Mouse (Mus musculus) kidney, embryonic 14.5 days (tissue): ENCODE measurements around the gene Ost4. TPM values are rescaled to one million over a fixed set of nuclear protein-coding genes. Genes with fewer than 3 reads are reported as not detected.

Experiments
- ATAC-seq: fragments of 200-750 bp; cut with Nextera tagmentation; 2 replicates; pipeline ENCODE4 v1.8.0; 2017; ENCODE audit warnings: moderate number of reproducible peaks, mild to moderate bottlenecking, moderate TSS enrichment, moderate library complexity; ENCODE audit not compliant: low FRiP score, low TSS enrichment
- H3K27ac ChIP-seq: fragments of 300-500 bp; sonication (generic); 2 replicates; pipeline ENCODE4 v1.5.1; 2014; ENCODE audit warnings: low read depth, mild to moderate bottlenecking, low read length, moderate library complexity, mixed read lengths
- H3K27me3 ChIP-seq: fragments of 300-500 bp; sonication (generic); 2 replicates; pipeline ENCODE4 v1.6.1; 2014; ENCODE audit warnings: mild to moderate bottlenecking, low read length; ENCODE audit not compliant: control insufficient read depth, insufficient read depth
- H3K36me3 ChIP-seq: fragments of 300-500 bp; sonication (generic); 2 replicates; pipeline ENCODE4 v1.6.1; 2014; ENCODE audit warnings: low read length, mixed read lengths; ENCODE audit not compliant: control insufficient read depth, insufficient read depth
- H3K4me1 ChIP-seq: fragments of 300-500 bp; sonication (generic); 2 replicates; pipeline ENCODE4 v1.6.1; 2014; ENCODE audit warnings: low read length, mixed read lengths; ENCODE audit not compliant: control insufficient read depth, insufficient read depth
- H3K4me2 ChIP-seq: fragments of 300-500 bp; sonication (generic); replicated peaks from 2 replicates; pipeline ENCODE4 v1.6.1; 2014; ENCODE audit warnings: low read depth, mild to moderate bottlenecking, low read length
- H3K4me3 ChIP-seq: fragments of 300-500 bp; sonication (generic); 2 replicates; pipeline ENCODE4 v1.5.1; 2014; ENCODE audit warnings: mild to moderate bottlenecking, low read length
- H3K9ac ChIP-seq: fragments of 300-500 bp; sonication (generic); 2 replicates; pipeline ENCODE4 v1.6.1; 2014; ENCODE audit warnings: low read depth, mild to moderate bottlenecking, low read length, moderate library complexity
- H3K9me3 ChIP-seq: fragments of 300-500 bp; sonication (generic); 2 replicates; pipeline ENCODE4 v1.6.1; 2016; ENCODE audit warnings: low read length; ENCODE audit not compliant: control insufficient read depth
- WGBS: fragments of 180-500 bp; shearing (Covaris S2); extraction: QIAGEN DNeasy Blood & Tissue Kit; methylation state at CpG from one replicate; pipeline ENCODE4 v1.1.7; 2014; 5-methylcytosine and 5-hydroxymethylcytosine counted together
- polyA plus RNA-seq: library from polyadenylated mRNA; unstranded; fragments of >200 nt; fragmentation: Nextera tagmentation; extraction: Ambion mirVana; gene quantifications from 2 replicates; pipeline ENCODE4 v1.2.1, GENCODE M21; 2014

Gene Ost4
- polyA plus RNA-seq, 1 experiment from 2014 or later: 500 TPM

- Histone ChIP-seq H3K9me3 (peaks cover 3% of the 10 kb centered on the region; the same call in 1 of the 2 replicates), H3K27ac (no peak overlapping the region), H3K4me3 (no peak overlapping the region), H3K4me1 (no peaks in the 10 kb centered on the region), H3K9ac (no peak overlapping the region), H3K4me2 (no peak overlapping the region), H3K36me3 (no peaks in the 10 kb centered on the region), H3K27me3 (no peaks in the 10 kb centered on the region)
- 45% methylated on average over 15 of the region's 15 CpGs for WGBS
- ATAC-seq: no peak
Measured at GRCm38 (mm10) chr5:30864322-30864721, 43.3 kb downstream of the Ost4 start.

GRCm38 (mm10) chr5:30863852-30864251, 43.7 kb downstream of the Ost4 start:
- peaks cover 3% of the 10 kb centered on the region; the same call in 1 of the 2 replicates for H3K9me3 ChIP-seq
- H3K9ac ChIP-seq: no peak overlapping the region
- H3K27me3 ChIP-seq: no peaks in the 10 kb centered on the region
- H3K4me2 ChIP-seq: no peak overlapping the region
- H3K4me3 ChIP-seq: no peak overlapping the region
- no peak overlapping the region for H3K27ac ChIP-seq
- 51% methylated on average over 4 of the region's 4 CpGs for WGBS
- no peaks in the 10 kb centered on the region for H3K36me3 ChIP-seq
- 0 out of 2 replicates have a peak, but pooled peaks have one; percentile 33 for ATAC-seq
- no peaks in the 10 kb centered on the region for H3K4me1 ChIP-seq

GRCm38 (mm10) chr5:30856124-30856523, 51.5 kb downstream of the Ost4 start:
- 70% methylated on average over 2 of the region's 2 CpGs for WGBS
- no peaks in the 10 kb centered on the region for H3K36me3 ChIP-seq
- ATAC-seq: no peak
- no peaks in the 10 kb centered on the region for H3K27me3 ChIP-seq
- no peak overlapping the region for H3K9ac ChIP-seq
- H3K4me2 ChIP-seq: no peak overlapping the region
- H3K4me1 ChIP-seq: no peaks in the 10 kb centered on the region
- peaks cover 3% of the 10 kb centered on the region; the same call in 1 of the 2 replicates for H3K9me3 ChIP-seq
- H3K27ac ChIP-seq: no peak overlapping the region
- no peak overlapping the region for H3K4me3 ChIP-seq

Other genes with a start within 250 kb of the Ost4 start
- gene Cenpa, start 241.0 kb downstream of the Ost4 start, polyA plus RNA-seq: 363 and 456 TPM in 2 replicates
- 3.8 and 7.2 TPM in 2 replicates for gene Dpysl5, start 196.2 kb downstream of the Ost4 start, polyA plus RNA-seq
- 13.6 and 19.3 TPM in 2 replicates for gene Mapre3, start 93.1 kb downstream of the Ost4 start, polyA plus RNA-seq
- gene Tmem214, start 39.8 kb downstream of the Ost4 start, polyA plus RNA-seq: 53.1 and 65.1 TPM in 2 replicates
- 19.5 and 27.1 TPM in 2 replicates for gene Agbl5, start 19.1 kb downstream of the Ost4 start, polyA plus RNA-seq
- 170 and 191 TPM in 2 replicates for gene Emilin1, start 5.6 kb upstream of the Ost4 start, polyA plus RNA-seq
- 29.7 and 31.4 TPM in 2 replicates for gene Khk, start 13.6 kb upstream of the Ost4 start, polyA plus RNA-seq
- gene Cgref1, start 37.8 kb upstream of the Ost4 start, polyA plus RNA-seq: 7.5 and 10.4 TPM in 2 replicates
- gene Preb, start 52.6 kb upstream of the Ost4 start, polyA plus RNA-seq: 97.6 and 99.5 TPM in 2 replicates
- gene Tcf23, start 60.9 kb upstream of the Ost4 start, polyA plus RNA-seq: 0.51 and 0.83 TPM in 2 replicates
- 144 and 160 TPM in 2 replicates for gene Atraid, start 140.5 kb upstream of the Ost4 start, polyA plus RNA-seq
- gene Slc5a6, start 141.1 kb upstream of the Ost4 start, polyA plus RNA-seq: 5.5 and 10.9 TPM in 2 replicates
- 35.4 and 40.5 TPM in 2 replicates for gene Cad, start 147.0 kb upstream of the Ost4 start, polyA plus RNA-seq
- not detected in 2 replicates for gene Dnajc5g, start 198.5 kb upstream of the Ost4 start, polyA plus RNA-seq
- 1.9 and 3.4 TPM in 2 replicates for gene Slc30a3, start 200.4 kb upstream of the Ost4 start, polyA plus RNA-seq
- not detected in 2 replicates for gene Trim54, start 208.9 kb upstream of the Ost4 start, polyA plus RNA-seq
- gene Ucn, start 231.0 kb upstream of the Ost4 start, polyA plus RNA-seq: not detected in 2 replicates
- gene Mpv17, start 246.5 kb upstream of the Ost4 start, polyA plus RNA-seq: 67.5 and 68.3 TPM in 2 replicates